Mouse (Mus musculus) midbrain, embryonic 10.5 days (tissue): ENCODE results near the gene Ypel2. TPM values are rescaled to one million over a fixed set of nuclear protein-coding genes. Genes with fewer than 3 reads are reported as not detected.
A peak's percentile ranks its signal among the peaks of the same experiment; 100 is the strongest.

Source experiments
- DNase-seq: peaks from one replicate; pipeline ENCODE4 v3.0.0-alpha.2; 2017; ENCODE audit warnings: low spot score
- H3K27ac ChIP-seq: fragments of 300-500 bp; sonication (generic); replicated peaks from 2 replicates; pipeline ENCODE4 v1.5.1; 2016; ENCODE audit warnings: mild to moderate bottlenecking
- H3K27me3 ChIP-seq: fragments of 300-500 bp; sonication (generic); 2 replicates; pipeline ENCODE4 v1.6.1; 2016; ENCODE audit warnings: low read depth, mild to moderate bottlenecking; ENCODE audit not compliant: poor library complexity, severe bottlenecking
- H3K36me3 ChIP-seq: fragments of 300-500 bp; sonication (generic); 2 replicates; pipeline ENCODE4 v1.6.1; 2016; ENCODE audit warnings: mild to moderate bottlenecking, moderate library complexity
- H3K4me1 ChIP-seq: fragments of 300-500 bp; sonication (generic); 2 replicates; pipeline ENCODE4 v1.6.1; 2016
- H3K4me3 ChIP-seq: fragments of 300-500 bp; sonication (generic); 2 replicates; pipeline ENCODE4 v1.5.1; 2016; ENCODE audit warnings: mild to moderate bottlenecking, moderate library complexity
- H3K9me3 ChIP-seq: fragments of 300-500 bp; sonication (generic); replicated peaks from 2 replicates; pipeline ENCODE4 v1.6.1; 2016; ENCODE audit warnings: mild to moderate bottlenecking
- WGBS: fragments of 180-500 bp; shearing (Covaris S2); methylation state at CpG from one replicate; pipeline ENCODE4 v1.1.7; 2016; 5-methylcytosine and 5-hydroxymethylcytosine counted together
- polyA plus RNA-seq: library from polyadenylated mRNA; unstranded; fragments of >200 nt; fragmentation: Nextera tagmentation; extraction: Ambion mirVana; gene quantifications from 2 replicates; pipeline ENCODE4 v1.2.1, GENCODE M21; 2016

Ypel2 gene
- polyA plus RNA-seq, 1 experiment from 2014 or later: 3.0 TPM

- H3K4me3 ChIP-seq: peak overlapping the region; percentile 44
- H3K36me3 ChIP-seq: no peaks in the 10 kb centered on the region
- 9% methylated on average over 19 of the region's 19 CpGs for WGBS
- peaks cover 42% of the 10 kb centered on the region for H3K4me1 ChIP-seq
- peaks cover 7% of the 10 kb centered on the region for H3K27me3 ChIP-seq
- no peaks in the 10 kb centered on the region for H3K9me3 ChIP-seq
- peak; percentile 83 for DNase-seq
- peak overlapping the region; percentile 49; the same call in 1 of the 2 replicates for H3K27ac ChIP-seq
Measured at GRCm38 (mm10) chr11:86894171-86894577, 99.3 kb downstream of the Ypel2 start.

GRCm38 (mm10) chr11:86892996-86893670 is 100.4 kb downstream of the Ypel2 start:
- peaks cover 7% of the 10 kb centered on the region for H3K27me3 ChIP-seq
- H3K4me1 ChIP-seq: peaks cover 31% of the 10 kb centered on the region
- H3K9me3 ChIP-seq: no peaks in the 10 kb centered on the region
- H3K27ac ChIP-seq: no peak overlapping the region
- H3K36me3 ChIP-seq: no peaks in the 10 kb centered on the region
- no peak overlapping the region for H3K4me3 ChIP-seq
- WGBS: 87% methylated on average over 15 of the region's 15 CpGs
- no peak for DNase-seq

Other genes starting within 250 kb of the Ypel2 start
- gene Cltc, start 236.1 kb downstream of the Ypel2 start, polyA plus RNA-seq: 129 and 145 TPM in 2 replicates
- gene Dhx40, start 186.0 kb downstream of the Ypel2 start, polyA plus RNA-seq: 41.7 and 46.1 TPM in 2 replicates
- gene Gdpd1, start 80.4 kb upstream of the Ypel2 start, polyA plus RNA-seq: 50.7 and 77.7 TPM in 2 replicates
- gene Smg8, start 93.1 kb upstream of the Ypel2 start, polyA plus RNA-seq: 26.2 and 26.9 TPM in 2 replicates
- 15.6 and 17.1 TPM in 2 replicates for gene Prr11, start 115.0 kb upstream of the Ypel2 start, polyA plus RNA-seq
- 103 and 111 TPM in 2 replicates for gene Ska2, start 115.5 kb upstream of the Ypel2 start, polyA plus RNA-seq
- 74.4 and 81.1 TPM in 2 replicates for gene Trim37, start 133.4 kb upstream of the Ypel2 start, polyA plus RNA-seq